Comparison of ENCODE assay signal across 12 mouse cellular contexts in the genomic region with DNA sequence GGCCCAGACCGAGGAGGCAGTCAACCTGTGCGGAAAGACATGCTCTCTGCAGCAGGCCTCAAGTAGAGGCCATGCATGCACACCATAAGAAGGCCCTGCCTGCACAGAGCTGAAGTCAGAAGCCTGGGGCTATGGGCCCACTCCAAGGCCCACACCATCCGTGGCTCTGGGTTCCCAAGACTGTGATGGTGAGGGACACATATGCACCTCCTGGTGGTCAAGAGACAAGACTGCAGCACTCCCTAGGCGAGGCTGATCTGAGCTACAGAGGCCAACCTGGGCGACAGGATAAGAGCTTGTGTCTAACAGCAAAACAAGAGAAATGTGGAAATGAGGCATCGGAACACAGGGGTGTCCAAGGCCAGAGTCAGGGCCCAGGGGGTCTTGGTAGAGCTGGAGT. TPM values are rescaled to one million over a fixed set of nuclear protein-coding genes. Genes with fewer than 3 reads are reported as not detected.
DNase-seq lines count a peak whose midpoint lies in the region; ATAC-seq and TF ChIP-seq lines count a peak whose summit lies in the region.
"Had no signal": no experiment of that assay in that cellular context is flagged by ENCODE, and none has a peak within 500 bp of the region (broad histone marks: within the 10 kb centered on the region; RNA-seq: fewer than 3 reads in every experiment).

No protein-coding gene starts in this region.

- H3K27me3 ChIP-seq in intestine, postnatal 0 days (replicated peaks; ENCODE audit: control insufficient read depth, insufficient read depth, low read length), result no peaks in the 10 kb centered on the region
- no peaks in the 10 kb centered on the region for H3K27me3 ChIP-seq in intestine, embryonic 15.5 days (replicated peaks)
- H3K27me3 ChIP-seq: neural tube, embryonic 15.5 days had no signal

- H3K4me2 ChIP-seq in intestine, postnatal 0 days (replicated peaks; ENCODE audit: low read depth), result no peak overlapping the region
- H3K4me2 ChIP-seq in intestine, embryonic 15.5 days (replicated peaks), result no peak overlapping the region
- H3K4me2 ChIP-seq: neural tube, embryonic 15.5 days had no signal

- WGBS in intestine, postnatal 0 days, result 70% methylated on average over 6 of the region's 6 CpGs
- 71% methylated on average over 6 of the region's 6 CpGs for WGBS in intestine, embryonic 15.5 days

- H3K36me3 ChIP-seq in intestine, postnatal 0 days (ENCODE audit: control insufficient read depth, insufficient read depth), result peaks cover 13% of the 10 kb centered on the region
- peaks cover 2% of the 10 kb centered on the region for H3K36me3 ChIP-seq in intestine, embryonic 15.5 days

- H3K27ac ChIP-seq in intestine, postnatal 0 days (ENCODE audit: low read depth, low read length), result no peak overlapping the region
- H3K27ac ChIP-seq in intestine, embryonic 15.5 days, result no peak overlapping the region
- H3K27ac ChIP-seq: macrophage; neural tube, embryonic 15.5 days had no signal

- peak; percentile 24 for DNase-seq in CD4-positive helper T cell, adult 2 months (ENCODE audit: low read depth, low spot score)
- DNase-seq in brain, embryonic 14.5 days (ENCODE audit: low read depth), result no peak
- peak; percentile 49 for DNase-seq in lung, postnatal 36 days
- no peak for DNase-seq in heart, adult 9 months (ENCODE audit: low spot score in 2 of 2)
- DNase-seq in neural tube, embryonic 10.5 days (ENCODE audit: extremely low spot score, low spot score), result no peak
- DNase-seq: cerebellum, adult 9-11 months; heart, postnatal 10 days had no signal

- no peak for TF ChIP-seq POLR2A in brain, embryonic 14.5 days (IDR thresholded peaks at IDR 0.05; ENCODE audit: borderline replicate concordance, extremely low read depth, insufficient read depth, insufficient read length, poor library complexity, severe bottlenecking)

- H3K4me3 ChIP-seq in intestine, postnatal 0 days (ENCODE audit: low read depth, low read length), result no peak overlapping the region
- no peak overlapping the region for H3K4me3 ChIP-seq in intestine, embryonic 15.5 days (replicated peaks)
- H3K4me3 ChIP-seq: neural tube, embryonic 15.5 days had no signal

- peak; percentile 69 for TF ChIP-seq CTCF in intestine, postnatal 0 days (IDR thresholded peaks at IDR 0.05; ENCODE audit: low read depth)
- peak; percentile 43; the same call in 1 of the 2 replicates for TF ChIP-seq CTCF in brain, embryonic 14.5 days (IDR thresholded peaks at IDR 0.05; ENCODE audit: borderline replicate concordance, extremely low read depth, insufficient read depth, insufficient read length)

- H3K9ac ChIP-seq in intestine, postnatal 0 days (ENCODE audit: low read depth, low read length), result no peak overlapping the region
- no peak overlapping the region for H3K9ac ChIP-seq in intestine, embryonic 15.5 days
- H3K9ac ChIP-seq: neural tube, embryonic 15.5 days had no signal

- H3K4me1 ChIP-seq in intestine, postnatal 0 days (replicated peaks; ENCODE audit: control insufficient read depth, insufficient read depth, low read length), result 0 out of 2 replicates have a peak, but pooled peaks cover 4% of the 10 kb centered on the region
- H3K4me1 ChIP-seq in intestine, embryonic 15.5 days (replicated peaks), result peaks cover 13% of the 10 kb centered on the region; the same call in 1 of the 2 replicates

- no peak for ATAC-seq in intestine, postnatal 0 days
- no peak for ATAC-seq in intestine, embryonic 15.5 days
- ATAC-seq in cerebellum, adult (ENCODE audit: insufficient number of reproducible peaks, low FRiP score, low TSS enrichment), result no peak

- no peaks in the 10 kb centered on the region for H3K9me3 ChIP-seq in intestine, postnatal 0 days (ENCODE audit: control insufficient read depth)
- no peaks in the 10 kb centered on the region for H3K9me3 ChIP-seq in intestine, embryonic 15.5 days
- H3K9me3 ChIP-seq: neural tube, embryonic 15.5 days had no signal

RNA-seq across cellular contexts. Expression of gene Cars2, which starts 3.5 kb away (rescaled TPM):
- polyA plus RNA-seq in intestine, postnatal 0 days (2015; fragmentation: Nextera tagmentation; extraction: Ambion mirVana), result 10.0 and 12.6 TPM in 2 replicates
- 26.2 and 33.1 TPM in 2 replicates for polyA plus RNA-seq in intestine, embryonic 15.5 days (2015; fragmentation: Nextera tagmentation; extraction: Ambion mirVana)
- 44.1 and 54.9 TPM in 2 replicates for polyA plus RNA-seq in brain, embryonic 14.5 days (2012; rRNA removed)

RNA-seq across cellular contexts. Expression of gene Ing1, which starts 8.3 kb away (rescaled TPM):
- 19.5 and 20.2 TPM in 2 replicates for polyA plus RNA-seq in intestine, postnatal 0 days (2015; fragmentation: Nextera tagmentation; extraction: Ambion mirVana)
- 34.2 and 35.0 TPM in 2 replicates for polyA plus RNA-seq in intestine, embryonic 15.5 days (2015; fragmentation: Nextera tagmentation; extraction: Ambion mirVana)
- polyA plus RNA-seq in brain, embryonic 14.5 days (2012; rRNA removed), result 57.3 and 69.9 TPM in 2 replicates

RNA-seq across cellular contexts. Expression of gene Naxd, which starts 49.8 kb away (rescaled TPM):
- polyA plus RNA-seq in intestine, postnatal 0 days (2015; fragmentation: Nextera tagmentation; extraction: Ambion mirVana), result 82.8 and 83.5 TPM in 2 replicates
- polyA plus RNA-seq in intestine, embryonic 15.5 days (2015; fragmentation: Nextera tagmentation; extraction: Ambion mirVana), result 94.4 and 101 TPM in 2 replicates
- 126 and 165 TPM in 2 replicates for polyA plus RNA-seq in brain, embryonic 14.5 days (2012; rRNA removed)

Comparison
In these comparisons a context has a peak if more than half of its experiments do, and no peak if none do; other contexts are left out.
1. DNase-seq: peak in CD4-positive helper T cell, adult 2 months (single experiment) and lung, postnatal 36 days (single experiment); none in brain, embryonic 14.5 days (single experiment), heart, adult 9 months (0 of 2) and neural tube, embryonic 10.5 days (single experiment).